Mouse (Mus musculus) liver, embryonic 14 days (tissue): ENCODE data around the gene Cdc42ep5. TPM values are rescaled to one million over a fixed set of nuclear protein-coding genes. Genes with fewer than 3 reads are reported as not detected.

ENCODE experiments used
- polyA plus RNA-seq: library from polyadenylated mRNA; depleted of rRNA; stranded (reverse); fragments of >200 nt; gene quantifications from 2 replicates; pipeline ENCODE4 v1.2.3, GENCODE M21; 2012; rRNA removed

Gene Cdc42ep5
- polyA plus RNA-seq: 5.7 and 5.9 TPM in 2 replicates

GRCm38 (mm10) chr7:4164090-4164910 lies at the start of gene Cdc42ep5:
TSS of gene Cdc42ep5 (minus strand) at chr7:4164860.

GRCm38 (mm10) chr7:4150059-4150541 lies 14.6 kb downstream of the Cdc42ep5 start, which contains the start of gene Leng9:
TSS of gene Leng9 (minus strand) at chr7:4150374.

GRCm38 (mm10) chr7:4136771-4137531 lies 27.7 kb downstream of the Cdc42ep5 start, which contains the start of gene Leng8:
TSS of gene Leng8 (plus strand) at chr7:4137039.

GRCm38 (mm10) chr7:4119344-4119902 lies 45.2 kb downstream of the Cdc42ep5 start, which contains the start of gene Ttyh1:
TSS of gene Ttyh1 (plus strand) at chr7:4119408.

Other genes starting within 250 kb of the Cdc42ep5 start
- 0.15 and 0.27 TPM in 2 replicates for gene Lilra6, start 249.4 kb downstream of the Cdc42ep5 start, polyA plus RNA-seq
- 0.79 and 1.3 TPM in 2 replicates for gene Lair1, start 101.7 kb downstream of the Cdc42ep5 start, polyA plus RNA-seq
- gene Ttyh1, start 45.5 kb downstream of the Cdc42ep5 start, polyA plus RNA-seq: 0.03 and 0.07 TPM in 2 replicates
- gene Leng8, start 27.8 kb downstream of the Cdc42ep5 start, polyA plus RNA-seq: 47.6 and 55.3 TPM in 2 replicates
- 0.45 and 0.53 TPM in 2 replicates for gene Leng9, start 14.5 kb downstream of the Cdc42ep5 start, polyA plus RNA-seq
- gene Lilra5, start 72.9 kb upstream of the Cdc42ep5 start, polyA plus RNA-seq: 0.20 and 0.23 TPM in 2 replicates
- 0.01 TPM in 1 of 2 replicates, not detected in the other for gene Ncr1, start 172.9 kb upstream of the Cdc42ep5 start, polyA plus RNA-seq
- 1.2 and 1.8 TPM in 2 replicates for gene Gp6, start 232.9 kb upstream of the Cdc42ep5 start, polyA plus RNA-seq